Mouse (Mus musculus) testis, adult 2 months (tissue): ENCODE results near the gene Cramp1l.

Source experiments
- CTCF ChIP-seq: fragments of 200-500 bp; IDR thresholded peaks from 2 replicates; pipeline ENCODE4 v1.5.1; 2012; ENCODE audit warnings: low read depth, mild to moderate bottlenecking, inconsistent platforms, low read length, moderate library complexity; ENCODE audit not compliant: control insufficient read depth, insufficient read depth, insufficient replicate concordance
- POLR2A ChIP-seq: fragments of 200-500 bp; IDR thresholded peaks from 2 replicates; pipeline ENCODE4 v1.6.1; 2012; ENCODE audit warnings: low read depth, mild to moderate bottlenecking, inconsistent platforms, low read length, moderate library complexity; ENCODE audit not compliant: control insufficient read depth

GRCm38 (mm10) chr17:25016292-25017132 is 924 bp upstream of the Cramp1l start:
- TF ChIP-seq POLR2A (peak; percentile 74), CTCF (no peak)
